Mouse (Mus musculus): ENCODE data around the gene Hipk4.

DNA sequence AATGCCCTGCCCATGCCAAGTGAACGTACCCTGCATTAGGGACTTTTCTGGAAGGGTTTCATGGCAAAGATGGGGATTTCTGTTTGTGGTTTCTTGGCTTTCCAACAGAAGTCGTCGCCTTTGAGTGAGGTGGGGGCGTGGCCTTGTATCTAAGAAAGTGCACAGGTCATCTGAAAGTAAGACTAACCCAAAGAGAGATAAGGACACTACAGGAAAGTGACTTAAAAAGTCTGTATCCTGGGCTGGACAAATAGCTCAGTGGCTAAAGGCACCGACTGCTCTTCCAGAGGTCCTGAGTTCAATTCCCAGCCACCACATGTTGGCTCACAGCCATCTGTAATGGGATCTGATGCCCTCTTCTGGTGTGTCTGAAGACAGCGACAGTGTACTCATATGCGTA lies 44.5 kb upstream of the Hipk4 start:
- TF ChIP-seq POLR2A (IDR thresholded peaks at IDR 0.05; ENCODE audit: low read depth, low read length) = no peak
- TF ChIP-seq CTCF (conservative IDR thresholded peaks at IDR 0.05; ENCODE audit: insufficient read depth, insufficient read length, low read depth, low read length) = no peak
